9 mouse cellular contexts compared by ENCODE assay signal in the genomic region with DNA sequence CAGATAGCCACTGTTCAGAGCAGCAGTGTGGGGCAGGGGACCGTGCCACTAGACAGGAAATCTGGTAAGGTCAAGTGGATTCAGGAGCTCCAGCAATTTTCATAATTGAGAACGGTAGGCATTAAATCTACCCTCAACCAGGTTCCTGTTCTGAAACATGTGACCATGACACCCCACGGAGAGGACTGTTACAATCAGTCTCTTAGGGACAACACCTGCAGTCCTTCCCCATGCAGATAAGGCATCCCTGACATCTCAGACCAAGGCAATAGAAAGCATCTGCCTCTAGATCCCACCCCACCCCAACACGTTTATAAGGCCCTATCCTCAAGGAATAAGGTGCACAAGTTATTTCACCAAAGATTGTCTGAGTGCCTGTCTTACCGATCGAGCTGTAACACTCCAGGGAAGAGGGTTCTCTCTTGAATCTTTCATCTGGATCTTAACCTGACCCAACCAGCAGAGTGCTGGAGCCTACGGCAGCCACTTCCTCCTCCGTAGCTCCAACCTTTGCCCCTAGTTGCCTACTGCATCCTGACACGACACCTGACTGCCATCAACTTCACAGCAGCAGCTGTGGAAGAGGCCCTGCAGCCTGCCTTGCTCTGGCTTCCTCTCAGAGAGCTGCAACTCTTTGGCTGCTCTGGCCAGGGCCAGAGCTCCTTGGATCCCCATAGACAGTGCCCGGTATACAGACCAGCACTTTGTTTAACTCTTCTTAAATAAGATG. TPM values are rescaled to one million over a fixed set of nuclear protein-coding genes. Genes with fewer than 3 reads are reported as not detected.
A peak's percentile ranks its signal among the peaks of the same experiment; 100 is the strongest.
DNase-seq lines count a peak whose midpoint lies in the region; ATAC-seq and TF ChIP-seq lines count a peak whose summit lies in the region.
"Had no signal": no experiment of that assay in that cellular context is flagged by ENCODE, and none has a peak within 500 bp of the region (broad histone marks: within the 10 kb centered on the region; RNA-seq: fewer than 3 reads in every experiment).

No protein-coding gene starts in this region.

- no peak overlapping the region for H3K9ac ChIP-seq in CH12.LX (ENCODE audit: insufficient read depth, low read depth)
- H3K9ac ChIP-seq in hindbrain, postnatal 0 days (replicated peaks; ENCODE audit: low read length), result peak overlapping the region; percentile 28; the same call in 1 of the 2 replicates
- H3K9ac ChIP-seq in midbrain, embryonic 16.5 days (ENCODE audit: low read depth, low read length), result no peak overlapping the region

- no peaks in the 10 kb centered on the region for H3K36me3 ChIP-seq in CH12.LX (replicated peaks in 1 of 2; ENCODE audit: control insufficient read depth in 1 of 2, insufficient read depth in 1 of 2, low read length in 1 of 2)
- no peaks in the 10 kb centered on the region for H3K36me3 ChIP-seq in hindbrain, postnatal 0 days (ENCODE audit: insufficient read depth, low read length)
- no peaks in the 10 kb centered on the region for H3K36me3 ChIP-seq in midbrain, embryonic 16.5 days (ENCODE audit: control insufficient read depth, insufficient read depth, low read length)

- DNase-seq in 416B (ENCODE audit: low read depth) (peak; percentile 32), CH12.LX (ENCODE audit: extremely low read depth) (peak; percentile 41)
- no peak for DNase-seq in hindbrain, postnatal 0 days (ENCODE audit: low spot score)
- no peak for DNase-seq in urinary bladder, adult 18-20 months (ENCODE audit: low spot score in 2 of 2)
- no peak for DNase-seq in cerebellum, adult 2 months
- no peak for DNase-seq in layer of hippocampus, postnatal 14 days (ENCODE audit: low spot score in 2 of 2)
- DNase-seq in gastrocnemius, postnatal 14 days, result no peak

- dilution Hi-C loops in CH12.LX (cut with MboI; ENCODE audit: extremely low pct_ligation_motif_present, extremely low pct_unique_long_range_greater_than_20kb, low sequenced_read_pairs), result no loop called here

- peaks cover 5% of the 10 kb centered on the region for H3K9me3 ChIP-seq in CH12.LX (replicated peaks; ENCODE audit: low read length)
- H3K9me3 ChIP-seq in hindbrain, postnatal 0 days (ENCODE audit: low read length), result no peaks in the 10 kb centered on the region
- H3K9me3 ChIP-seq in midbrain, embryonic 16.5 days (replicated peaks; ENCODE audit: control insufficient read depth, low read length, poor library complexity, severe bottlenecking), result no peaks in the 10 kb centered on the region

- 77% methylated on average over 10 of the region's 10 CpGs for WGBS in hindbrain, postnatal 0 days
- WGBS in midbrain, embryonic 16.5 days, result 75% methylated on average over 10 of the region's 10 CpGs
- 75% methylated on average over 10 of the region's 10 CpGs for WGBS in cerebellum, adult 2 months

- no peak for TF ChIP-seq POLR2A in CH12.LX (IDR thresholded peaks at IDR 0.05; ENCODE audit: low read depth, low read length)
- no peak for TF ChIP-seq POLR2A in cerebellum, adult 2 months (IDR thresholded peaks at IDR 0.05; ENCODE audit: borderline replicate concordance, insufficient read depth, low read length)

- no peak overlapping the region for H3K4me3 ChIP-seq in CH12.LX (replicated peaks in 1 of 3; ENCODE audit: low read depth in 2 of 3, low read length in 2 of 3, poor library complexity in 1 of 3)
- H3K4me3 ChIP-seq in hindbrain, postnatal 0 days (ENCODE audit: low read length), result no peak overlapping the region
- no peak overlapping the region for H3K4me3 ChIP-seq in midbrain, embryonic 16.5 days (ENCODE audit: low read depth, low read length)
- no peak overlapping the region for H3K4me3 ChIP-seq in cerebellum, adult 2 months (replicated peaks; ENCODE audit: insufficient read depth, low read depth, low read length)

- H3K27ac ChIP-seq in CH12.LX (ENCODE audit: insufficient read depth, low read depth), result no peak overlapping the region
- H3K27ac ChIP-seq in hindbrain, postnatal 0 days, result peak overlapping the region; percentile 55; the same call in 1 of the 2 replicates
- peak overlapping the region; percentile 80 for H3K27ac ChIP-seq in midbrain, embryonic 16.5 days (ENCODE audit: low read length)
- no peak overlapping the region for H3K27ac ChIP-seq in cerebellum, adult 2 months (ENCODE audit: insufficient read depth, low read length)

- no peaks in the 10 kb centered on the region for H3K27me3 ChIP-seq in CH12.LX (replicated peaks)
- H3K27me3 ChIP-seq in hindbrain, postnatal 0 days (ENCODE audit: insufficient read depth, low read length), result no peaks in the 10 kb centered on the region
- H3K27me3 ChIP-seq in midbrain, embryonic 16.5 days (ENCODE audit: control insufficient read depth, insufficient read depth, low read depth, low read length), result no peaks in the 10 kb centered on the region
- H3K27me3 ChIP-seq in cerebellum, adult 2 months (ENCODE audit: control insufficient read depth, insufficient read depth, low read length), result no peaks in the 10 kb centered on the region

- no peak for TF ChIP-seq RAD21 in CH12.LX (IDR thresholded peaks at IDR 0.05; ENCODE audit: low read depth, low read length)

- in situ Hi-C loops in CH12.LX (cut with MboI; ENCODE audit: low pct_ligation_motif_present, low pct_unique_long_range_greater_than_20kb, low sequenced_read_pairs), result loop anchor here (5.0 kb wide), 1 partner anchor 105 kb away; no protein-coding TSS in a partner anchor

- H3K4me1 ChIP-seq in CH12.LX (ENCODE audit: control insufficient read depth in 1 of 2, insufficient read depth in 2 of 2), result peaks cover 18 to 55% of the 10 kb centered on the region in 2 experiments
- peaks cover 17% of the 10 kb centered on the region for H3K4me1 ChIP-seq in hindbrain, postnatal 0 days (ENCODE audit: insufficient read depth, low read length)
- H3K4me1 ChIP-seq in midbrain, embryonic 16.5 days (ENCODE audit: control insufficient read depth, insufficient read depth, low read length), result peaks cover 37% of the 10 kb centered on the region
- peaks cover 9% of the 10 kb centered on the region; the same call in 1 of the 2 replicates for H3K4me1 ChIP-seq in cerebellum, adult 2 months (ENCODE audit: control insufficient read depth, insufficient read depth, low read length)

- no peak overlapping the region for H3K4me2 ChIP-seq in CH12.LX (ENCODE audit: insufficient read depth, low read depth, poor library complexity, severe bottlenecking)
- no peak overlapping the region for H3K4me2 ChIP-seq in hindbrain, postnatal 0 days (ENCODE audit: low read depth, low read length)
- no peak overlapping the region for H3K4me2 ChIP-seq in midbrain, embryonic 16.5 days (ENCODE audit: low read length)

- ATAC-seq in hindbrain, postnatal 0 days, result no peak
- ATAC-seq in midbrain, embryonic 16.5 days, result no peak

- intact Hi-C loops in gastrocnemius, postnatal 14 days (cut with DNase I; ENCODE audit: low total_unique reads), result loop anchor here (10.0 kb wide), 1 partner anchor 52 kb away; the partner anchor contains the start of genes Drc3 and Tom1l2

- no peaks in the 10 kb centered on the region for H3K79me2 ChIP-seq in CH12.LX (replicated peaks; ENCODE audit: control insufficient read depth, extremely low read depth, insufficient read depth, poor library complexity, severe bottlenecking)

- no peak for TF ChIP-seq CTCF in CH12.LX (conservative IDR thresholded peaks at IDR 0.05 in 1 of 2, IDR thresholded peaks at IDR 0.05 in 1 of 2; ENCODE audit: low read depth in 2 of 2, low read length in 2 of 2)
- no peak for TF ChIP-seq CTCF in hindbrain, postnatal 0 days (IDR thresholded peaks at IDR 0.05; ENCODE audit: low read depth)
- no peak for TF ChIP-seq CTCF in cerebellum, adult 2 months (IDR thresholded peaks at IDR 0.05; ENCODE audit: borderline replicate concordance, insufficient read depth, low read depth, low read length)

- TF ChIP-seq EP300 in CH12.LX (IDR thresholded peaks at IDR 0.05; ENCODE audit: low read length), result no peak

TF ChIP-seq in CH12.LX, 34 proteins besides CTCF, POLR2A, EP300 and RAD21 (continues in another document):
- TF ChIP-seq PAX5 (IDR thresholded peaks at IDR 0.05; ENCODE audit: low read length) (no peak), NELFE (IDR thresholded peaks at IDR 0.05; ENCODE audit: low read depth, low read length) (no peak), CHD2 (IDR thresholded peaks at IDR 0.05; ENCODE audit: low read length) (no peak), JUND (conservative IDR thresholded peaks at IDR 0.05; ENCODE audit: low read depth, low read length) (no peak), E2F4 (IDR thresholded peaks at IDR 0.05; ENCODE audit: insufficient replicate concordance, low read depth, low read length) (no peak), ELF1 (IDR thresholded peaks at IDR 0.05; ENCODE audit: low read depth, low read length) (no peak), ETS1 (conservative IDR thresholded peaks at IDR 0.05; ENCODE audit: low read depth, low read length) (no peak), MAFK (IDR thresholded peaks at IDR 0.05; ENCODE audit: insufficient replicate concordance, low read length) (no peak), MYC (IDR thresholded peaks at IDR 0.05; ENCODE audit: low read depth, low read length) (no peak), SMC3 (IDR thresholded peaks at IDR 0.05; ENCODE audit: low read depth, low read length) (no peak), USF2 (conservative IDR thresholded peaks at IDR 0.05; ENCODE audit: low read depth, low read length) (no peak), CHD1 (IDR thresholded peaks at IDR 0.05; ENCODE audit: low read depth, low read length) (no peak), MAX (IDR thresholded peaks at IDR 0.05; ENCODE audit: low read length) (no peak), ZC3H11A (IDR thresholded peaks at IDR 0.05; ENCODE audit: low read depth, low read length) (no peak), TBP (conservative IDR thresholded peaks at IDR 0.05; ENCODE audit: low read depth, low read length) (no peak), GABPA (IDR thresholded peaks at IDR 0.05; ENCODE audit: insufficient replicate concordance, low read depth, low read length) (no peak)

RNA-seq across cellular contexts. Expression of gene Tom1l2, which starts 50.2 kb away (rescaled TPM):
- total RNA-seq in CH12.LX (2012; rRNA removed), result 7.5 and 10.4 TPM in 2 replicates
- 3.5 and 4.8 TPM in 2 replicates for total RNA-seq in CH12.LX (2014; rRNA removed)
- 8.7 and 10.4 TPM in 2 replicates for polyA plus RNA-seq in CH12.LX (2012; ENCODE audit: insufficient read length, low read depth)
- 109 and 124 TPM in 2 replicates for total RNA-seq in hindbrain, postnatal 0 days (2014; rRNA removed)
- 44.7 and 48.2 TPM in 2 replicates for polyA plus RNA-seq in hindbrain, postnatal 0 days (2015; fragmentation: Nextera tagmentation; extraction: Ambion mirVana)
- 66.4 and 74.6 TPM in 2 replicates for polyA plus RNA-seq in midbrain, embryonic 16.5 days (2015; fragmentation: Nextera tagmentation; extraction: Ambion mirVana)
- 176 and 180 TPM in 2 replicates for polyA plus RNA-seq in cerebellum, adult 2 months (2012; rRNA removed)
- total RNA-seq in layer of hippocampus, postnatal 14 days (2021), result 100 to 1,000 TPM; 140 to 147 TPM
- 10 to 100 TPM; 42.1 to 50.2 TPM for total RNA-seq in gastrocnemius, postnatal 14 days (2021)

RNA-seq across cellular contexts. Expression of gene Drc3, which starts 50.6 kb away (rescaled TPM):
- 2.2 and 3.9 TPM in 2 replicates for total RNA-seq in CH12.LX (2012; rRNA removed)
- total RNA-seq in CH12.LX (2014; rRNA removed), result 1.7 and 1.9 TPM in 2 replicates
- polyA plus RNA-seq in CH12.LX (2012; ENCODE audit: insufficient read length, low read depth), result 0.93 and 1.4 TPM in 2 replicates
- total RNA-seq in hindbrain, postnatal 0 days (2014; rRNA removed), result 8.4 and 12.4 TPM in 2 replicates
- 6.8 and 7.9 TPM in 2 replicates for polyA plus RNA-seq in hindbrain, postnatal 0 days (2015; fragmentation: Nextera tagmentation; extraction: Ambion mirVana)
- 6.6 and 7.1 TPM in 2 replicates for polyA plus RNA-seq in midbrain, embryonic 16.5 days (2015; fragmentation: Nextera tagmentation; extraction: Ambion mirVana)
- polyA plus RNA-seq in cerebellum, adult 2 months (2012; rRNA removed), result 7.1 and 8.0 TPM in 2 replicates
- 1 to 10 TPM; 5.2 to 7.3 TPM for total RNA-seq in layer of hippocampus, postnatal 14 days (2021)
- total RNA-seq in gastrocnemius, postnatal 14 days (2021), result under 1 TPM; 0.86 TPM
- total RNA-seq: monocyte, adult 5-6 weeks had no signal

Comparison
In these comparisons a context has a peak if more than half of its experiments do, and no peak if none do; other contexts are left out.
1. DNase-seq: peak in 416B (single experiment) and CH12.LX (single experiment); none in hindbrain, postnatal 0 days (single experiment), urinary bladder, adult 18-20 months (0 of 2), cerebellum, adult 2 months (0 of 2), layer of hippocampus, postnatal 14 days (0 of 2) and gastrocnemius, postnatal 14 days (single experiment).
2. H3K27ac ChIP-seq: peak in hindbrain, postnatal 0 days (single experiment) and midbrain, embryonic 16.5 days (single experiment); none in CH12.LX (single experiment) and cerebellum, adult 2 months (single experiment).